Mouse (Mus musculus) ES-E14 (cell line): Measurements from ENCODE around the gene Gusb.

Experiments
- MAFK ChIP-seq: IDR thresholded peaks from 2 replicates; pipeline ENCODE4 v1.6.1; 2014; ENCODE audit warnings: mild to moderate bottlenecking, low read depth, low read length, inconsistent platforms; ENCODE audit not compliant: insufficient read depth
- ZC3H11A ChIP-seq: IDR thresholded peaks from 2 replicates; pipeline ENCODE4 v1.6.1; 2012; ENCODE audit warnings: low read depth, mild to moderate bottlenecking, inconsistent platforms, low read length, borderline replicate concordance

- no peak for TF ChIP-seq ZC3H11A
- TF ChIP-seq MAFK = no peak
Observed at GRCm38 (mm10) chr5:130027134-130027533, 24.3 kb upstream of the Gusb start.
